Mouse (Mus musculus) stomach, embryonic 16.5 days (tissue): ENCODE measurements around the gene Bpifa5. TPM values are rescaled to one million over a fixed set of nuclear protein-coding genes. Genes with fewer than 3 reads are reported as not detected.

Experiments
- ATAC-seq: fragments of 200-750 bp; cut with Nextera tagmentation; 2 replicates; pipeline ENCODE4 v1.8.0; 2017; ENCODE audit warnings: moderate number of reproducible peaks, moderate TSS enrichment; ENCODE audit not compliant: insufficient read depth, low FRiP score
- H3K27ac ChIP-seq: fragments of 300-500 bp; sonication (generic); 2 replicates; pipeline ENCODE4 v1.5.1; 2014; ENCODE audit warnings: low read length
- H3K27me3 ChIP-seq: fragments of 300-500 bp; sonication (generic); 2 replicates; pipeline ENCODE4 v1.6.1; 2014; ENCODE audit warnings: low read length, control low read depth, mixed read lengths; ENCODE audit not compliant: control insufficient read depth, insufficient read depth
- H3K36me3 ChIP-seq: fragments of 300-500 bp; sonication (generic); 2 replicates; pipeline ENCODE4 v1.6.1; 2014; ENCODE audit warnings: low read length; ENCODE audit not compliant: control insufficient read depth, insufficient read depth
- H3K4me1 ChIP-seq: fragments of 300-500 bp; sonication (generic); 2 replicates; pipeline ENCODE4 v1.6.1; 2014; ENCODE audit warnings: low read length, control low read depth, mixed read lengths; ENCODE audit not compliant: control insufficient read depth, insufficient read depth
- H3K4me2 ChIP-seq: fragments of 300-500 bp; sonication (generic); 2 replicates; pipeline ENCODE4 v1.6.1; 2014; ENCODE audit warnings: low read depth, low read length, mixed read lengths
- H3K4me3 ChIP-seq: fragments of 300-500 bp; sonication (generic); replicated peaks from 2 replicates; pipeline ENCODE4 v1.5.1; 2014; ENCODE audit warnings: mild to moderate bottlenecking, low read length
- H3K9ac ChIP-seq: fragments of 300-500 bp; sonication (generic); 2 replicates; pipeline ENCODE4 v1.6.1; 2014; ENCODE audit warnings: low read length
- H3K9me3 ChIP-seq: fragments of 300-500 bp; sonication (generic); replicated peaks from 2 replicates; pipeline ENCODE4 v1.6.1; 2016; ENCODE audit warnings: low read length, control low read depth; ENCODE audit not compliant: control insufficient read depth
- WGBS: fragments of 180-500 bp; shearing (Covaris S2); extraction: QIAGEN DNeasy Blood & Tissue Kit; methylation state at CpG from one replicate; pipeline ENCODE4 v1.1.7; 2014; 5-methylcytosine and 5-hydroxymethylcytosine counted together
- polyA plus RNA-seq: library from polyadenylated mRNA; unstranded; fragments of >200 nt; fragmentation: Nextera tagmentation; extraction: Ambion mirVana; gene quantifications from 2 replicates; pipeline ENCODE4 v1.2.1, GENCODE M21; 2015

Bpifa5 gene
- not detected in 2 replicates for polyA plus RNA-seq

- WGBS, result 76% methylated on average over 8 of the region's 8 CpGs
- H3K9ac ChIP-seq, result no peak within 1 kb of the TSS
- ATAC-seq, result no peak
These were observed at the start of gene Bpifa5 for GRCm38 (mm10) chr2:154162307-154162706. Gene Bpifa5, plus strand, starts transcription at chr2:154162607.

GRCm38 (mm10) chr2:154117381-154117780 is 45.0 kb upstream of the Bpifa5 start:
- no peak overlapping the region for H3K4me2 ChIP-seq
- H3K27ac ChIP-seq, result no peak overlapping the region
- H3K9ac ChIP-seq, result no peak overlapping the region
- H3K36me3 ChIP-seq, result no peaks in the 10 kb centered on the region
- ATAC-seq, result no peak
- H3K9me3 ChIP-seq, result no peaks in the 10 kb centered on the region
- H3K27me3 ChIP-seq, result no peaks in the 10 kb centered on the region
- WGBS, result 76% methylated on average over 3 of the region's 3 CpGs
- no peak overlapping the region for H3K4me3 ChIP-seq
- no peaks in the 10 kb centered on the region for H3K4me1 ChIP-seq

More at GRCm38 (mm10) chr2:154162307-154162706, at the start of gene Bpifa5:
- Histone ChIP-seq H3K27ac (no peak within 1 kb of the TSS), H3K36me3 (no peaks in the 10 kb centered on the region), H3K27me3 (no peaks in the 10 kb centered on the region), H3K4me2 (no peak within 1 kb of the TSS), H3K4me1 (no peaks in the 10 kb centered on the region), H3K9me3 (0 out of 2 replicates have a peak, but pooled peaks cover 4% of the 10 kb centered on the region), H3K4me3 (no peak within 1 kb of the TSS)

GRCm38 (mm10) chr2:154130120-154130519 is 32.3 kb upstream of the Bpifa5 start, which contains the start of gene Bpifa3:
Gene Bpifa3, plus strand, starts transcription at chr2:154130336.
- ATAC-seq, result no peak
- Histone ChIP-seq H3K27me3 (no peaks in the 10 kb centered on the region), H3K4me1 (no peaks in the 10 kb centered on the region), H3K9ac (no peak within 1 kb of the TSS), H3K27ac (no peak within 1 kb of the TSS), H3K4me3 (no peak within 1 kb of the TSS), H3K4me2 (no peak within 1 kb of the TSS), H3K36me3 (no peaks in the 10 kb centered on the region), H3K9me3 (no peaks in the 10 kb centered on the region)
- 59% methylated on average over 2 of the region's 2 CpGs for WGBS

GRCm38 (mm10) chr2:154142580-154142979 is 19.8 kb upstream of the Bpifa5 start, which contains the start of gene Bpifa1:
Gene Bpifa1, plus strand, starts transcription at chr2:154142880.
- ATAC-seq, result no peak
- H3K4me3 ChIP-seq, result no peak within 1 kb of the TSS
- WGBS, result 70% methylated on average over 4 of the region's 4 CpGs
- no peaks in the 10 kb centered on the region for H3K27me3 ChIP-seq
- no peaks in the 10 kb centered on the region for H3K9me3 ChIP-seq
- no peak within 1 kb of the TSS for H3K9ac ChIP-seq
- H3K27ac ChIP-seq, result no peak within 1 kb of the TSS
- no peaks in the 10 kb centered on the region for H3K4me1 ChIP-seq
- H3K4me2 ChIP-seq, result no peak within 1 kb of the TSS
- no peaks in the 10 kb centered on the region for H3K36me3 ChIP-seq

- H3K4me3 ChIP-seq, result no peak overlapping the region
- no peak overlapping the region for H3K4me2 ChIP-seq
- H3K9ac ChIP-seq, result no peak overlapping the region
- 66% methylated on average over 3 of the region's 3 CpGs for WGBS
- no peak overlapping the region for H3K27ac ChIP-seq
- no peaks in the 10 kb centered on the region for H3K36me3 ChIP-seq
- H3K27me3 ChIP-seq, result no peaks in the 10 kb centered on the region
- H3K9me3 ChIP-seq, result no peaks in the 10 kb centered on the region
- ATAC-seq, result no peak
- H3K4me1 ChIP-seq, result no peaks in the 10 kb centered on the region
These were observed 18.7 kb upstream of the Bpifa5 start for GRCm38 (mm10) chr2:154143735-154144134.

- Histone ChIP-seq H3K9ac (no peak overlapping the region), H3K4me1 (no peaks in the 10 kb centered on the region), H3K27ac (no peak overlapping the region), H3K36me3 (no peaks in the 10 kb centered on the region), H3K4me2 (no peak overlapping the region), H3K4me3 (no peak overlapping the region), H3K27me3 (no peaks in the 10 kb centered on the region), H3K9me3 (no peaks in the 10 kb centered on the region)
- 80% methylated on average over 4 of the region's 4 CpGs for whole genome bisulfite sequencing
- no peak for ATAC-seq
These were observed 14.9 kb upstream of the Bpifa5 start for GRCm38 (mm10) chr2:154147496-154147895.

- ATAC-seq, result no peak
- H3K27me3 ChIP-seq, result no peaks in the 10 kb centered on the region
- no peak overlapping the region for H3K4me3 ChIP-seq
- H3K9ac ChIP-seq, result no peak overlapping the region
- 0 out of 2 replicates have a peak, but pooled peaks cover 4% of the 10 kb centered on the region for H3K9me3 ChIP-seq
- H3K36me3 ChIP-seq, result no peaks in the 10 kb centered on the region
- no peaks in the 10 kb centered on the region for H3K4me1 ChIP-seq
- 37% methylated on average over 3 of the region's 3 CpGs for WGBS
- H3K27ac ChIP-seq, result no peak overlapping the region
- no peak overlapping the region for H3K4me2 ChIP-seq
These were observed 4.0 kb upstream of the Bpifa5 start for GRCm38 (mm10) chr2:154158433-154158832.

- Histone ChIP-seq H3K4me1 (no peaks in the 10 kb centered on the region), H3K4me2 (no peak overlapping the region), H3K9ac (no peak overlapping the region), H3K4me3 (no peak overlapping the region), H3K27ac (no peak overlapping the region), H3K36me3 (no peaks in the 10 kb centered on the region), H3K27me3 (no peaks in the 10 kb centered on the region), H3K9me3 (0 out of 2 replicates have a peak, but pooled peaks cover 4% of the 10 kb centered on the region)
- no peak for ATAC-seq
- 90% methylated on average over 5 of the region's 5 CpGs for WGBS
These were observed 899 bp downstream of the Bpifa5 start for GRCm38 (mm10) chr2:154163306-154163705.

GRCm38 (mm10) chr2:154169172-154169571 is 6.8 kb downstream of the Bpifa5 start:
- ATAC-seq, result no peak
- no peaks in the 10 kb centered on the region for H3K9me3 ChIP-seq
- WGBS, result 53% methylated on average over 3 of the region's 3 CpGs

More at GRCm38 (mm10) chr2:154169172-154169571, 6.8 kb downstream of the Bpifa5 start:
- no peak overlapping the region for H3K27ac ChIP-seq
- no peaks in the 10 kb centered on the region for H3K4me1 ChIP-seq
- no peaks in the 10 kb centered on the region for H3K27me3 ChIP-seq
- no peak overlapping the region for H3K4me2 ChIP-seq
- no peak overlapping the region for H3K9ac ChIP-seq
- no peak overlapping the region for H3K4me3 ChIP-seq
- no peaks in the 10 kb centered on the region for H3K36me3 ChIP-seq
